Mouse (Mus musculus) spleen, adult 18-20 months (tissue): Measurements from ENCODE around the gene Limk1.
A peak's percentile ranks its signal among the peaks of the same experiment; 100 is the strongest.

Experiments
- DNase-seq, 2 experiments: peaks; one replicate each; pipeline ENCODE4 v3.0.0; 2022; ENCODE audit warnings: mixed read lengths in 2 of 2

Gene Limk1

DNA sequence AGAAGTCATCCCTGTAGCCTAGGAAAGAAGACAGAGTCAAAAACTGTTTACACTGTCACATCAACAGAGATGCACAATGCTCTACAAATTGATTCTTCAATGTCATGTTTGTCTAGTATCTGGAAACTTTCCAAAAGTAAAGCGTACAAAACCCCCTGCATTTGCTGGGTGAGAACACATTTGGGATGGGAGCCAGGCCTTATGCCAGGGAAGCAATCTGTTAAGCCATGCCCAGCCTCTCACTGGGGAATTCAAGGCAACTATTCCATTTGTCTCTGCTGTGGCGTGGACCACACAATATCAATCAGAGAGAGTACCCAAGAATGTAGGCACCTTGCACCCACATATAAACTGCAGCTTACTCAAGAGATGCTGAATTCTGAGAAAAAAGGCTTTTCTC, 66.3 kb downstream of the Limk1 start:
- no peak for DNase-seq

DNA sequence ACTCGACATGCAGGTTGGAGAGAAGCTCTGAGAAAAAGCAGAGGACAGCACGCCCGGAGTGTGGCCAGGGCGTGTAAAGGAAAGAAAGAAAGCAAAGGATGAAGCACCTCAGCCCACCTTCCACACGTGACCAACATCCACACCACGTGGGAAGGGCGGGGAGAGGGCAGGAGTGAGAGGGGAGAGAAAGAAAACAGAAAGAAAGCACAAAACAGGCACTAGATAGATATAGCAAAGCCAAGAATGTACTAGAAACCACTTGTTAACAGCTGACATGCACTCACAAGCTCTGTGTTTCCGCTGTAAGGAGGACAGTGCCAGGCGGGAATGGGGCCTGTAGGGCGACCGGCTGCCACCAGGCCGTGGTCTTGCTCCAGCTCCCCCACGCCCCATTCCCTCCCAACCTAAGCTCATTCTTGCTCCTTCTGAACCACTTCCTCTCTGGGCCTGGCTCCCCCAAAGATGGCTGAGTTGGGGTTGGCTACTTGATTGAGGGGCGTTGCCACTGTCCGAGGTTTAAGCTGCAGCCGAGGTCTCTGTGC, 67.2 kb downstream of the Limk1 start:
- no peak for DNase-seq

- no peak for DNase-seq
These were observed 67.9 kb downstream of the Limk1 start for GRCm38 (mm10) chr5:134620457-134620856.

DNA sequence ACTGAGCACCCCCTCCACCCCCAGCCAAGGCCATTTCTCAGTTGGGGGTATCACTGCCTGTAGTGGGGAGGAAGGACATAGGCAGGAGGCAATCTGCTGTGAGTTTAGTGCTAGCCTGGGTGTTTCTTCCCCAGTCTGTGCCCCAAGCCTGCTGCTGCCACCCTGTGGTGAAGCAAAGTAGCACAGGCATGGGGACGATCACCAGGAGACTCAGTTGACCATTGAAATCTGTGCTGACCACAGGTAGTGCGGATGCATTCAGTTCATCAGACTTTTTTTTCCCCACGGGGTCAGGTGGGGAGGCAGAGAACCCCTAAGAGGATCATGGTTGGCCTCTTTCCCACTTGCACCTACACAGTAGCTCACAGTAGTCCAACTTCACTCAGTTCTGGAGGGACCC, 71.3 kb downstream of the Limk1 start:
- DNase-seq, result peak; percentile 62 to 82

DNA sequence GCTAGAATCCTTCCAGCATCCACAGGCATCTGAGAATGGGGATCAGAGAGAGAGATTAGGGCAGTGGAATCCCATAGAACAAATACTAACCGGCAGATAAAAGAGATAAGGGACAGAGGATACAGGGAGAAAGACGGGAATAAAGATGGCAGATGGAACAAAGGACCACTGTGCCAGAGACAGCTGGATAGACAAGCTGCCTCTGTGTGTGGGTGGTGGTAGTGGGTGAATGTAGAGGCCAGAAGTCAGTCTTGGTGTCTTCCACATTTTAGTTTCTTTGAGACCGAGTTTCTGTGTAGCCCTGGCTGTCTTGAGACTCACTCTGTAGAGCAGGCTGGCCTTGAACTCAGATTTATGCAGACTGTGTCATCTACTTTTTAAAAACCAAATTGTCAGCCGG, 72.6 kb downstream of the Limk1 start:
- DNase-seq, result no peak

DNA sequence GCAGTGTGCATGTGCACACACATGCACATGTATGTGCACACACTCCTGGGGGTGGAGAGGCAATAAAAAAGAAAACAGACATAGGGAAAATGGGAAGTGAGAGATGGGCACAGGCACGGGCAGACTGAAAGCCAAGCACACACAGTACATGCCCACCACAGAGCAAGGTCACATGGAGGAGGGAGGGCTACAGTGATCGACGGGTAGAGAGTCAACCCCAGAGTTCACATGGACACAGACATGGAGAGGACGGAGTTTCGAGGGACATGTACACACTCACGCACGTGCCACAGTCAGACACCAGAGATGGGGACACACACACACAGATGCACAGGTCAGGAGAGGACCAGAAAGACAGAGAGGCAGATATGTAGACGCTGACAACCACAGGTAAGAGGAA, 73.0 kb downstream of the Limk1 start:
- DNase-seq, result no peak

DNA sequence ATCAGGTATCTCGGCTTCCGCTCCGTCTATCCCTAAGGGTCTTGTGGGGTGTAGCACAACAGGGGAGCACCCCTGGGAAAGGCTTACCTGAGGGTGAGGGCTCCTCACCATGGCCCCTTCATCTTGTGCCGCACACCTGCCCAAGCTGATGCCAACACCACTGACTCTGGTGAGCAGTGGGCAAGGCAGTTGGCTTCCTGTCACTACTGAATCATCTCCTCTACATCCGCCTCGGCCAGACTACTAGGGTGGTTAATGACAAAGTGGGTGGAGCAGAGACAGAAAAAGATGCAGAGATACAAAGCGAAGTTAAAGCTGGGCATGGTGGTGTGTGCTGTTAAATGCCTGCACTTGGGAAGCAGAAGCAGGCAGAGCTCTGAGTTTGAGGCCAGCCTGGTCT, 73.6 kb downstream of the Limk1 start, which contains the start of gene Lat2:
Gene Lat2 (minus strand): TSS at position 224 of the 400 bp plus-strand sequence.
- peak; percentile 49 to 54 for DNase-seq

GRCm38 (mm10) chr5:134614296-134614695, 74.1 kb downstream of the Limk1 start:
- peak in 1 of 2 experiments; percentile 35 for DNase-seq

DNA sequence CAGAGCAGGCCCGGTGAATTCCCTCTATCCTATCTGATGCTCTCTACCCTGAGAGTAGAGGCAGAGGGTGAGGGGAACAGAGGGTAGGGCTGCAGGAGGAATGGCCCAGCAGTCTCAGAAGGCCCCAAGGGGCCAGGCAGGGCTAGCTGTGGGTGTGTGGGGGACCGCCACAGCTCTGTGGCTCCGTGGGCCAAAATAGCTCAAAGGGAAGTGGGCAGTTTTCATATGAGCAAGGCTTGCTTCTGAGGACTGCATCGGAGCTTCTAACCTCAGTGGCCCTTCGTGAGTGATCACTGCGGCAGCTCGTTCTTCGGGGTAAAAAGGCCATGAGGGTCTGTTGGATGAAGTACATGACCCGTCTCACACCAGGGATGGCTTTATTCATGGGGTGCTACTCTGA, 74.7 kb downstream of the Limk1 start:
- DNase-seq, result peak; percentile 61 to 70

- DNase-seq, result peak in 1 of 2 experiments; percentile 27
These were observed 76.4 kb downstream of the Limk1 start for GRCm38 (mm10) chr5:134611810-134612521.

GRCm38 (mm10) chr5:134609916-134610643, 78.3 kb downstream of the Limk1 start:
- no peak for DNase-seq

DNA sequence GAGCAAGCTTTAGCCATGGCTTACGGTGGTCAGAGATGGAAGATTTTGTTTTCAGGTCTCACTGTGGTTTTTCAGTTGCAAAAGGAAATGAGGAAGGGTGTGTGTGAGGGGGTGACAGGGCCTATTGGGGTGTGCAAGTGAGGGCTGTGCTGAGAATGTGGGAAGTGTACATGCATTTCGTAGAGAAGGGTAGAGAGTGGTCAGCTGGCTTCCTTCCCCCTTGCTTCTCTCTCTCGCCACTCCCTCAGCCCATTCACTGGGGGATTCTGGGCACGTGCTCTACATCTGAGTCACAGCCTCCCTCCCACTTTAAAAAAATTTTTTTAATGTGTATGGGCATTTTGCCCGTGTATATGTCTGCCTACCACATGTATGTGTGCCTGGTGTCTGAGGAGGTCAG, 81.3 kb downstream of the Limk1 start:
- peak; percentile 28 to 43 for DNase-seq

GRCm38 (mm10) chr5:134606314-134606713, 82.1 kb downstream of the Limk1 start:
- DNase-seq, result no peak
